Mouse (Mus musculus): ENCODE results near the gene Vmn2r114. TPM values are rescaled to one million over a fixed set of nuclear protein-coding genes. Genes with fewer than 3 reads are reported as not detected.

Vmn2r114 gene
- polyA plus RNA-seq (2015; fragmentation: Illumina TruSeq; extraction: RNeasy Lipid Tissue Mini Kit (QIAGEN cat#74804); ENCODE audit: insufficient read depth, low replicate concordance) = not detected

DNA sequence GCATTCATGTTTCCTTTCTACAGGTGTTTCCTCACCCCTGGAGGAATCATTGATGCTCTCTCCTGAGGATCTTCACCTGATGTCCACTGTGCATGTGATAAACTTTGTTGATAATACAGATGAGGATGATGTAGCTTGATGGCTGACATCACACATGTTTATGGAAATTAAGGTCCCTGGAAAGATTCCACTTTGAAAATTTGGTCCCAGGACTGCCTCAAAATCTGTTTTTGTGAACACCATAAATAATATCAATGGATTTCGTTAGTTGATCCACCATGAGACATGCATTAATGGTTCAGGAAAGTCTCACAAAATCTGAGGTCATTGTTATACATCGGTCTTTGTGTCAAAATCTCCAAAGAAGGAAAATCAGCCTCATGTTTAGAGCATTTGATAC lies at the start of gene Vmn2r114:
Vmn2r114 (minus strand) TSS at position 101 of the 400 bp plus-strand sequence.

DNA sequence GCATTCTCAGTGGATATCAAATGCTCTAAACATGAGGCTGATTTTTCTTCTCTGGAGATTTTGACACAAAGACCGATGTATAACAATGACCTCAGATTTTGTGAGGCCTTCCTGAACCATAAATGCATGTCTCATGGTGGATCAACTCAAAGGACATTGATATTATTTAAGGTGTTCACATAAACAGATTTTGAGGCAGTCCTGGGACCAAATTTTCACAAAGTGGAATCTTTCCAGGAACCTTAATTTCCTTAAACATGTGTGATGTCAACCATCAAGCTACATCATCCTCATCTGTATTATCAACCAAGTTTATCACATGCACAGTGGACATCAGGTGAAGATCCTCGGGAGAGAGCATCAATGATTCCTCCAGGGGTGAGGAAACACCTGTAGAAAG lies 31.1 kb upstream of the Vmn2r114 start, which contains the start of gene Vmn2r115:
Vmn2r115 (plus strand) TSS at position 301 of the 400 bp plus-strand sequence.

Other genes starting within 250 kb of the Vmn2r114 start
- gene Zfp40, start 119.3 kb downstream of the Vmn2r114 start, polyA plus RNA-seq (2015; fragmentation: Illumina TruSeq; extraction: RNeasy Lipid Tissue Mini Kit (QIAGEN cat#74804); ENCODE audit: insufficient read depth, low replicate concordance) = 13.0 TPM
- not detected for gene Vmn2r115, start 31.2 kb upstream of the Vmn2r114 start, polyA plus RNA-seq (2015; fragmentation: Illumina TruSeq; extraction: RNeasy Lipid Tissue Mini Kit (QIAGEN cat#74804); ENCODE audit: insufficient read depth, low replicate concordance)
- gene Vmn2r116, start 72.1 kb upstream of the Vmn2r114 start, polyA plus RNA-seq (2015; fragmentation: Illumina TruSeq; extraction: RNeasy Lipid Tissue Mini Kit (QIAGEN cat#74804); ENCODE audit: insufficient read depth, low replicate concordance) = not detected
- gene Vmn2r117, start 167.2 kb upstream of the Vmn2r114 start, polyA plus RNA-seq (2015; fragmentation: Illumina TruSeq; extraction: RNeasy Lipid Tissue Mini Kit (QIAGEN cat#74804); ENCODE audit: insufficient read depth, low replicate concordance) = not detected

Measured in spleen, adult 10 weeks (tissue).